Mouse (Mus musculus): Measurements from ENCODE around the gene Cpb1. TPM values are rescaled to one million over a fixed set of nuclear protein-coding genes. Genes with fewer than 3 reads are reported as not detected.

The Cpb1 gene
- polyA plus RNA-seq (2015; fragmentation: Nextera tagmentation; extraction: Ambion mirVana) = 3.5 and 3.8 TPM in 2 replicates

DNA sequence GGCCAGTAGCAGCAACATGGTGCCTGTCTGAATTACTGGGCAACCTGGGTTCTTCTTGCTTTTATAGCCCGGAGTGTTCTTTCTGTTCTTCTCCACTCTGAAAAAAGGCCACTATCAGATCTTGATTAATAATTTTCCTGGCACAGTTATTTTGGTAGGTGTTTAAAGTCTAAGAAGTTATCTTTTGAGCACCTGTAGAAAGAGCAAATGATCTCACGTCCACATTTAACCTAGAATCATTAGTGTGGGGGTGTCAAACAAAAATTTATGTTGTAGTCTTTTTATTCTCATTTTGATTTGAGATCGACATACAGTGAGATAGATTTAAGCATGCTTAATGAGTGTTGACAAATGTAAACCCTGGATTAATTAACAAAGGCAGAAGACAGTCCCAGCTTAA, at the start of gene Cpb1:
Gene Cpb1, minus strand, starts transcription at position 101 of the 400 bp plus-strand sequence.
- TF ChIP-seq EP300 (optimal IDR thresholded peaks at IDR 0.05) (no peak), CTCF (IDR thresholded peaks at IDR 0.05; ENCODE audit: low read depth) (no peak)
- Histone ChIP-seq H3K27ac (replicated peaks) (no peak within 1 kb of the TSS), H3K27me3 (ENCODE audit: control insufficient read depth, insufficient read depth, low read length) (no peaks in the 10 kb centered on the region), H3K4me2 (replicated peaks; ENCODE audit: low read depth) (no peak within 1 kb of the TSS), H3K9ac (ENCODE audit: low read length) (no peak within 1 kb of the TSS), H3K9me3 (ENCODE audit: control insufficient read depth, low read length) (no peaks in the 10 kb centered on the region), H3K36me3 (ENCODE audit: control insufficient read depth, insufficient read depth, low read length) (no peaks in the 10 kb centered on the region), H3K4me1 (replicated peaks; ENCODE audit: control insufficient read depth, insufficient read depth) (no peaks in the 10 kb centered on the region), H3K4me3 (ENCODE audit: low read depth, low read length) (no peak within 1 kb of the TSS)
- ATAC-seq (ENCODE audit: low FRiP score, low TSS enrichment) = no peak
- 69% methylated on average over 3 of the region's 3 CpGs for whole genome bisulfite sequencing
- DNase-seq (ENCODE audit: low spot score) = no peak

DNA sequence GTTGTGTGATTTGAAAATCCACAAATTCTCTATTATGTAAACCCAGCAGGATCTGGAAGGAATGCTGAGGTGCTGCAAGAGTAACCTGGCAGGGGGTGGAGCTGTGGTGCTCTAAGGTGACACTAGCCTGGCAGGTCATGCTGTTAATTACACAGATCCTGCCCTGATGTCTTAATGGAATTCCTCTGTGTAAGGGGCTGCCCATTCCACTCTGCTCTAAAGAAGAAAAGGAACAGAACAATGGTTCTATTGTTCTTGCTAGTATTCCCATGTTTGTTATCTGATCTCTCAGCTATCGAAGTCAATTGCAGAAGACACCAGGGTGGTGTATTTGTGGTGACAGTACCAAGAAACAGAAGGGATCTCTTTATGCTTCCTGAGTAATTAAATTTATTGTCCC, 41.7 kb upstream of the Cpb1 start:
- H3K27me3 ChIP-seq (ENCODE audit: control insufficient read depth, insufficient read depth, low read length) = no peaks in the 10 kb centered on the region
- no peak overlapping the region for H3K9ac ChIP-seq (ENCODE audit: low read length)
- WGBS = 28% methylated on average over 1 of the region's 1 CpGs
- no peak overlapping the region for H3K4me3 ChIP-seq (ENCODE audit: low read depth, low read length)
- no peaks in the 10 kb centered on the region for H3K36me3 ChIP-seq (ENCODE audit: control insufficient read depth, insufficient read depth, low read length)
- H3K4me2 ChIP-seq (replicated peaks; ENCODE audit: low read depth) = no peak overlapping the region
- DNase-seq (ENCODE audit: low spot score) (no peak), ATAC-seq (ENCODE audit: low FRiP score, low TSS enrichment) (no peak)
- no peaks in the 10 kb centered on the region for H3K9me3 ChIP-seq (ENCODE audit: control insufficient read depth, low read length)
- no peak overlapping the region for H3K27ac ChIP-seq (replicated peaks)
- no peaks in the 10 kb centered on the region for H3K4me1 ChIP-seq (replicated peaks; ENCODE audit: control insufficient read depth, insufficient read depth)
- TF ChIP-seq CTCF (IDR thresholded peaks at IDR 0.05; ENCODE audit: low read depth) (no peak), EP300 (optimal IDR thresholded peaks at IDR 0.05) (no peak)

DNA sequence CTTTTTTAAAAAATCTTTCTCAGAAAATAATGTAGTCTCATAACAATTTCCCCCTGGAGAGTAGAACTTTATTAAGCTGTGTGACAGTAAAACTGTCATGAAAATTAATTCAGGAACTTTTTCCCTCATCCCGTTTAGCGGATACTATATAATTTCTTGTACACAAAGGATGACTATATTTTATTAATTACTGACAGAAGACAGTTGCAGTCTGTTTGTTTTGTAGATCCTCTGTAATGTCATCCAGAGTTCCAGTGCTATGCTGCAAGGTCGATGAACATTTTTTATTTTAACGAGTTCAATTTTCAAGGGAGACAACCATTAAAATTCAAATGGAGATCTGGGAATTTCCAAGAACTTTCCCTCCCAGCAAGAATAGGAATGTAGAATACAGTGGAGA, 33.6 kb upstream of the Cpb1 start:
- ATAC-seq (ENCODE audit: low FRiP score, low TSS enrichment) (no peak), DNase-seq (ENCODE audit: low spot score) (no peak)
- H3K4me2 ChIP-seq (replicated peaks; ENCODE audit: low read depth) = no peak overlapping the region
- 63% methylated on average over 4 of the region's 4 CpGs for WGBS
- TF ChIP-seq EP300 (optimal IDR thresholded peaks at IDR 0.05) (no peak), CTCF (IDR thresholded peaks at IDR 0.05; ENCODE audit: low read depth) (no peak)
- H3K36me3 ChIP-seq (ENCODE audit: control insufficient read depth, insufficient read depth, low read length) = no peaks in the 10 kb centered on the region
- H3K9me3 ChIP-seq (ENCODE audit: control insufficient read depth, low read length) = no peaks in the 10 kb centered on the region
- no peaks in the 10 kb centered on the region for H3K27me3 ChIP-seq (ENCODE audit: control insufficient read depth, insufficient read depth, low read length)
- H3K4me3 ChIP-seq (ENCODE audit: low read depth, low read length) = no peak overlapping the region
- H3K4me1 ChIP-seq (replicated peaks; ENCODE audit: control insufficient read depth, insufficient read depth) = no peaks in the 10 kb centered on the region
- H3K27ac ChIP-seq (replicated peaks) = no peak overlapping the region
- no peak overlapping the region for H3K9ac ChIP-seq (ENCODE audit: low read length)

DNA sequence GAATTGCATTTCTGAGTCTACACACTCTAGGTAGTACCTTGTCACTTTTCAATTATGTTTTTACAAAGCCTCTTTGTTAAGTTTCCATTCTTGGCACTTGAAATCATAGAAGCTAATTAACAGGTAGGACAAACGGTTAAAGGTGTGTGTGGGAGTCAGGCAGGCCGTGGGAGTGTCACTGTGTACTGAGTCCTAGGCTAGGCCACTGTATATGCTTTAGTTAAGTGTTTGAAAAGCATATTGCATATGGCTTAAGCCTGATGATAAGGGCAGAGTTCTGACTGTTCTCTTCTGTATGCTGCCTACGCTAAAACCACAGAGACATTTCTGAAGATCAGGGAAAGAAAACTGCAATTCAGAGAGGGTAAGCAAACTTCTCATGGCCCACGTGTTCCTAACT, 31.7 kb upstream of the Cpb1 start:
- ATAC-seq (ENCODE audit: low FRiP score, low TSS enrichment) (peak; percentile 83; the same call in 1 of the 2 replicates), DNase-seq (ENCODE audit: low spot score) (peak; percentile 32)
- Histone ChIP-seq H3K27me3 (ENCODE audit: control insufficient read depth, insufficient read depth, low read length) (no peaks in the 10 kb centered on the region), H3K36me3 (ENCODE audit: control insufficient read depth, insufficient read depth, low read length) (no peaks in the 10 kb centered on the region), H3K4me2 (replicated peaks; ENCODE audit: low read depth) (no peak overlapping the region), H3K4me1 (replicated peaks; ENCODE audit: control insufficient read depth, insufficient read depth) (no peaks in the 10 kb centered on the region), H3K9ac (ENCODE audit: low read length) (no peak overlapping the region), H3K9me3 (ENCODE audit: control insufficient read depth, low read length) (no peaks in the 10 kb centered on the region), H3K4me3 (ENCODE audit: low read depth, low read length) (no peak overlapping the region), H3K27ac (replicated peaks) (no peak overlapping the region)
- TF ChIP-seq EP300 (optimal IDR thresholded peaks at IDR 0.05) = no peak
- TF ChIP-seq CTCF (IDR thresholded peaks at IDR 0.05; ENCODE audit: low read depth) = no peak
- WGBS = 65% methylated on average over 4 of the region's 4 CpGs

DNA sequence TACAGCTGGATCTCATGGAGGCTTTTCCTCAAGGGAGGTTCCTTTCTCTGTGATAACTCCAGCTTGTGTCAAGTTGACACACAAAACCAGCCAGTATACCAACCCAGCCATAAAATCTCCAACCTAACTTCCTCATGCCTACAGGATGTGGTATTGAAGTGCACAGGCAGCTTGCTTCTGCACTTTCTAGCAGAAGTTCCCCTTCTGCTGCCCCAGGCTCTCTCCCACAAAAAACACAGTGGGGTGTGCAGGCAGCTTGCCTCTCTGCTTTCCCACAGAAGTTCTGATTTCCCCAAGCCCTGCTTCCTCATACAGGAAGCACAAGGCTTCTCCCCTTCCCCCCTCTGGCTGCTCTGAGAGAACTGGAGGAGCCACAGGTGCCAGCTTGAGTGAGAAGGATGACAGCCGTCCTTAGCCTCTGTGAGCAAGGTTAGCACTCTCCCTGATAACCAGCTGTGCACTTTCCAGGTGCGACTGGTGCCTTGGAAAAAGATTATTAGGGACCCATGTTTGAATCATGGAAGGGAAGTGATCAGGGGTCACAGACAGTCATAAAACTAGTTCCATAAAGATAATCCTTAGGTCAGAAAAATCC, 29.3 kb upstream of the Cpb1 start:
- Histone ChIP-seq H3K4me3 (ENCODE audit: low read depth, low read length) (no peak overlapping the region), H3K36me3 (ENCODE audit: control insufficient read depth, insufficient read depth, low read length) (no peaks in the 10 kb centered on the region), H3K9ac (ENCODE audit: low read length) (no peak overlapping the region), H3K27ac (replicated peaks) (no peak overlapping the region), H3K4me1 (replicated peaks; ENCODE audit: control insufficient read depth, insufficient read depth) (no peaks in the 10 kb centered on the region), H3K27me3 (ENCODE audit: control insufficient read depth, insufficient read depth, low read length) (no peaks in the 10 kb centered on the region), H3K4me2 (replicated peaks; ENCODE audit: low read depth) (no peak overlapping the region), H3K9me3 (ENCODE audit: control insufficient read depth, low read length) (no peaks in the 10 kb centered on the region)
- DNase-seq (ENCODE audit: low spot score) (no peak), ATAC-seq (ENCODE audit: low FRiP score, low TSS enrichment) (no peak)
- 49% methylated on average over 2 of the region's 2 CpGs for WGBS
- TF ChIP-seq EP300 (optimal IDR thresholded peaks at IDR 0.05) = no peak
- TF ChIP-seq CTCF (IDR thresholded peaks at IDR 0.05; ENCODE audit: low read depth) = no peak

DNA sequence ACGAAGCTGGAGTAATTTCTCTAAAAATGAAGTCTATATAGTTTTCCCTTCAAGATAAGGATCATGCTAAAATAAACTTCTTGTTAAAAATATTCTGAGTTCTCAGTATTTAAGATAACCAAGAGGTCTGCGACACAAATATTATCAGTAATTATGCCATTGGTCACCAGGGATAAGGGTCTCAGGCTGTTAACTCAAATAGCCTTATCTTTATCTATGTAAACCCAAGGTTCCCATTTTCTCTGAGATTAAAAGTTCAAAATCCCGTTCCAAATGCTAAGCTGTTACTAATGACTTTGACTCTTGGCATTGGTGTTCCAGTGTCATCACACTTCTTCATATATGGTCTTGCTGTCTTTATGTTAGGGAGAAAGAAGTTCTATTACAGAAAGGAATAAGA, 20.0 kb upstream of the Cpb1 start:
- no peaks in the 10 kb centered on the region for H3K4me1 ChIP-seq (replicated peaks; ENCODE audit: control insufficient read depth, insufficient read depth)
- H3K9ac ChIP-seq (ENCODE audit: low read length) = no peak overlapping the region
- no peak overlapping the region for H3K27ac ChIP-seq (replicated peaks)
- H3K4me3 ChIP-seq (ENCODE audit: low read depth, low read length) = no peak overlapping the region
- DNase-seq (ENCODE audit: low spot score) (no peak), ATAC-seq (ENCODE audit: low FRiP score, low TSS enrichment) (no peak)
- no peaks in the 10 kb centered on the region for H3K27me3 ChIP-seq (ENCODE audit: control insufficient read depth, insufficient read depth, low read length)
- no peak overlapping the region for H3K4me2 ChIP-seq (replicated peaks; ENCODE audit: low read depth)
- 52% methylated on average over 3 of the region's 3 CpGs for WGBS
- H3K9me3 ChIP-seq (ENCODE audit: control insufficient read depth, low read length) = no peaks in the 10 kb centered on the region
- no peaks in the 10 kb centered on the region for H3K36me3 ChIP-seq (ENCODE audit: control insufficient read depth, insufficient read depth, low read length)
- no peak for TF ChIP-seq EP300 (optimal IDR thresholded peaks at IDR 0.05)
- TF ChIP-seq CTCF (IDR thresholded peaks at IDR 0.05; ENCODE audit: low read depth) = no peak
